15 mouse cellular contexts compared by ENCODE assay signal in the genomic region with DNA sequence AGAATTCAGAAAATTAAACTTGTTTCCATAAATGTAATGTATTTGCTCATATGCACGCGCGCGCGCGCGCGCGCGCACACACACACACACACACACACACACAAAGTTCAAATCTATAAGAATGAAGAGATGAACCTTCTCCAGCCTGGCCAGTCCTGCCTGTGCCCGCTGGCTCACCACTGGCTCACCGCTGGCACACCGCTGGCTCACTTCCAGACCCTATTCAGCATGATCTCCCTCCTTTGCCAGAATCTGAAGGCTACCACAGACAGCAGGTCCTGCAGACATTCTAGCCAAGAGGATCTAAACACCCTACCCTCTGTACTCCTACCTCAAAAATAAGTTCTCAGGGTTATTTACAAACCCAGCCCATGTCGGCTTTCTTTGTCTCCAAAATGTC.
DNase-seq lines count a peak whose midpoint lies in the region; ATAC-seq and TF ChIP-seq lines count a peak whose summit lies in the region.
"Had no signal": no experiment of that assay in that cellular context is flagged by ENCODE, and none has a peak within 500 bp of the region (broad histone marks: within the 10 kb centered on the region; RNA-seq: fewer than 3 reads in every experiment).

No protein-coding gene starts in this region.

- H3K27ac ChIP-seq in midbrain, embryonic 13.5 days, result no peak overlapping the region
- no peak overlapping the region for H3K27ac ChIP-seq in midbrain, embryonic 16.5 days (ENCODE audit: low read length)
- H3K27ac ChIP-seq in ES-E14 (ENCODE audit: insufficient read depth, low read depth, low read length, poor library complexity, severe bottlenecking), result peak overlapping the region; percentile 25; the same call in 1 of the 2 replicates
- H3K27ac ChIP-seq: heart, adult 2 months; liver, embryonic 13.5 days; neural tube, embryonic 12.5 days; stomach, postnatal 0 days had no signal

- H3K4me3 ChIP-seq in midbrain, embryonic 13.5 days (replicated peaks), result no peak overlapping the region
- H3K4me3 ChIP-seq in midbrain, embryonic 16.5 days (ENCODE audit: low read depth, low read length), result no peak overlapping the region
- peak overlapping the region; percentile 51 to 58; a peak in 2 of 4 replicates for H3K4me3 ChIP-seq in ES-E14 (ENCODE audit: insufficient read depth in 1 of 2, low read depth in 1 of 2, low read length in 2 of 2, poor library complexity in 1 of 2, severe bottlenecking in 1 of 2)

- ATAC-seq in midbrain, embryonic 13.5 days, result no peak
- ATAC-seq in midbrain, embryonic 16.5 days, result no peak

- H3K27me3 ChIP-seq in midbrain, embryonic 13.5 days, result peaks cover 17% of the 10 kb centered on the region
- no peaks in the 10 kb centered on the region for H3K27me3 ChIP-seq in midbrain, embryonic 16.5 days (ENCODE audit: control insufficient read depth, insufficient read depth, low read depth, low read length)
- H3K27me3 ChIP-seq: neural tube, embryonic 12.5 days had no signal

- intact Hi-C loops in gastrocnemius, postnatal 14 days (cut with DNase I; ENCODE audit: low total_unique reads), result no loop called here

- in situ Hi-C loops in ES-E14 (cut with MboI; ENCODE audit: low sequenced_read_pairs in 2 of 2, unreplicated experiment in 2 of 2), result no loop called here

- H3K9ac ChIP-seq in midbrain, embryonic 13.5 days (replicated peaks), result no peak overlapping the region
- no peak overlapping the region for H3K9ac ChIP-seq in midbrain, embryonic 16.5 days (ENCODE audit: low read depth, low read length)
- peak overlapping the region; percentile 26; the same call in 1 of the 2 replicates for H3K9ac ChIP-seq in ES-E14 (ENCODE audit: insufficient read depth, low read depth, low read length, poor library complexity, severe bottlenecking)

- H3K9me3 ChIP-seq in midbrain, embryonic 13.5 days, result 0 out of 2 replicates have a peak, but pooled peaks cover 4% of the 10 kb centered on the region
- H3K9me3 ChIP-seq in midbrain, embryonic 16.5 days (replicated peaks; ENCODE audit: control insufficient read depth, low read length, poor library complexity, severe bottlenecking), result no peaks in the 10 kb centered on the region
- no peaks in the 10 kb centered on the region for H3K9me3 ChIP-seq in ES-E14 (ENCODE audit: control insufficient read depth, insufficient read depth, low read depth, low read length)
- H3K9me3 ChIP-seq: liver, embryonic 13.5 days; neural tube, embryonic 12.5 days had no signal

- no peaks in the 10 kb centered on the region for H3K36me3 ChIP-seq in midbrain, embryonic 13.5 days
- H3K36me3 ChIP-seq in midbrain, embryonic 16.5 days (ENCODE audit: control insufficient read depth, insufficient read depth, low read length), result no peaks in the 10 kb centered on the region
- H3K36me3 ChIP-seq in ES-E14 (ENCODE audit: control insufficient read depth, insufficient read depth, low read length, poor library complexity, severe bottlenecking), result no peaks in the 10 kb centered on the region
- H3K36me3 ChIP-seq: liver, embryonic 13.5 days; neural tube, embryonic 12.5 days had no signal

- 81% methylated on average over 14 of the region's 14 CpGs for WGBS in midbrain, embryonic 13.5 days
- WGBS in midbrain, embryonic 16.5 days, result 74% methylated on average over 14 of the region's 14 CpGs

- peaks cover 23% of the 10 kb centered on the region for H3K4me1 ChIP-seq in midbrain, embryonic 13.5 days (replicated peaks)
- H3K4me1 ChIP-seq in midbrain, embryonic 16.5 days (ENCODE audit: control insufficient read depth, insufficient read depth, low read length), result peaks cover 10% of the 10 kb centered on the region
- H3K4me1 ChIP-seq in ES-E14 (ENCODE audit: control insufficient read depth in 2 of 2, insufficient read depth in 2 of 2, low read length in 2 of 2, poor library complexity in 1 of 2), result peaks cover 9 to 22% of the 10 kb centered on the region in 2 experiments

- peak overlapping the region; percentile 58; the same call in 1 of the 2 replicates for H3K4me2 ChIP-seq in midbrain, embryonic 13.5 days (replicated peaks)
- no peak overlapping the region for H3K4me2 ChIP-seq in midbrain, embryonic 16.5 days (ENCODE audit: low read length)

- DNase-seq in gastrocnemius, postnatal 14 days, result peak; percentile 17
- DNase-seq in gastrocnemius, postnatal 10 days, result no peak
- DNase-seq in ES-E14 (ENCODE audit: low read depth, low spot score), result no peak
- DNase-seq in adrenal gland, postnatal 25 days, result peak; percentile 70
- DNase-seq in lung, postnatal 10 days, result no peak
- no peak for DNase-seq in kidney, adult 18-20 months
- DNase-seq: cerebellum, adult 11-12 months; kidney, postnatal 10 days; liver, embryonic 13.5 days; lung, postnatal 14 days had no signal

TF ChIP-seq in ES-E14, 5 proteins besides CTCF, POLR2A, EP300 and RAD21:
- TF ChIP-seq ZNF384 (IDR thresholded peaks at IDR 0.05; ENCODE audit: low read depth, low read length), result no peak
- no peak for TF ChIP-seq HCFC1 (IDR thresholded peaks at IDR 0.05; ENCODE audit: borderline replicate concordance, insufficient read depth, low read length)
- no peak for TF ChIP-seq CHD2 (IDR thresholded peaks at IDR 0.05; ENCODE audit: low read depth, low read length)
- no peak for TF ChIP-seq ZC3H11A (IDR thresholded peaks at IDR 0.05; ENCODE audit: borderline replicate concordance, low read depth, low read length)
- TF ChIP-seq MAFK (IDR thresholded peaks at IDR 0.05; ENCODE audit: insufficient read depth, low read depth, low read length), result no peak

Comparison
In these comparisons a context has a peak if more than half of its experiments do, and no peak if none do; other contexts are left out.
1. DNase-seq: peak in gastrocnemius, postnatal 14 days (single experiment) and adrenal gland, postnatal 25 days (single experiment); none in gastrocnemius, postnatal 10 days (single experiment), ES-E14 (single experiment), lung, postnatal 10 days (single experiment) and kidney, adult 18-20 months (single experiment).
2. H3K4me3 ChIP-seq: peak in ES-E14 (2 of 2); none in midbrain, embryonic 13.5 days (single experiment) and midbrain, embryonic 16.5 days (single experiment).